Mouse (Mus musculus): ENCODE measurements around the gene Cd101. TPM values are rescaled to one million over a fixed set of nuclear protein-coding genes. Genes with fewer than 3 reads are reported as not detected.

Gene Cd101
- polyA plus RNA-seq, 1 experiment = 0.13 TPM

DNA sequence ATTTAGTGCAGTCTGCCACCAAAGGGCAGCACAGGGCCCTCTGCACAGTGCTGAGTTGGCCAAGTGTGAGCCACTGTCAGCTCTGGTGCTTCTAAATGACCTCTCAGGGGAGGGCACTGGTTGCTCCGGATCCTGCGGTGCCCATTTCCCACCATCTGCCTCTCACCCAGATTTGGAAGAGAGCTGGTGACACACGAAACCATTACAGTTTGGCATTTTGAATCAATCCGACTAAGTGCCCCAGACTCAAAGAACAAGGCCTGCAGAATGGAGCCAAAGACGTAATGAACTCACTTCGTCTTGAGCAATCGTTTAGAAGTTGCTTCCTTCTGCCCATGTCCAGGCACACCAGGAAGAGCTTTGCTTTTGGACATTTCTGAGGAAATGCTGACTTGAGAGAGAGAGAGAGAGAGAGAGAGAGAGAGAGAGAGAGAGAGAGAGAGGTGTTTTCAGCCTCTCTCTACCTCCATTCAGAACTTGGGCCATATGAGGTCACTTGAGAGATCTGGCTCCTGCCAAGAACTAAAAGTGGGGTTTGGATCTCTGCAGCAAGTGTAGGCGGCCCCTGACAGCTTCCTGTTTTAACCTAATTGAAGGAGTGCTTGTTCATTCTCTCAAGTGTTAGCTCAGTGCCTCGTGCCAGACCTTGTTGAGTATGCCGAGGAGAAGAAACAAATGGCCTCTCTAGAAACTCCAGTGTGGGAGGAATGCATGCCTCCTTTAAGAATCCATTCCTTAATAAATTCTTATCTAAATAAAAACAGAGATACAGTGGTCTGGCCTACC lies 31.4 kb downstream of the Cd101 start:
- no peak for TF ChIP-seq CTCF (IDR thresholded peaks at IDR 0.05; ENCODE audit: extremely low read depth, insufficient read depth, low read length)
- TF ChIP-seq POLR2A (IDR thresholded peaks at IDR 0.05; ENCODE audit: extremely low read depth, insufficient read depth, low read length) = no peak
- H3K27ac ChIP-seq (ENCODE audit: insufficient read depth, low read length) = no peak overlapping the region
- H3K4me3 ChIP-seq (ENCODE audit: insufficient read depth, low read length) = no peak overlapping the region
- no peaks in the 10 kb centered on the region for H3K4me1 ChIP-seq (ENCODE audit: control insufficient read depth, insufficient read depth, low read length)

DNA sequence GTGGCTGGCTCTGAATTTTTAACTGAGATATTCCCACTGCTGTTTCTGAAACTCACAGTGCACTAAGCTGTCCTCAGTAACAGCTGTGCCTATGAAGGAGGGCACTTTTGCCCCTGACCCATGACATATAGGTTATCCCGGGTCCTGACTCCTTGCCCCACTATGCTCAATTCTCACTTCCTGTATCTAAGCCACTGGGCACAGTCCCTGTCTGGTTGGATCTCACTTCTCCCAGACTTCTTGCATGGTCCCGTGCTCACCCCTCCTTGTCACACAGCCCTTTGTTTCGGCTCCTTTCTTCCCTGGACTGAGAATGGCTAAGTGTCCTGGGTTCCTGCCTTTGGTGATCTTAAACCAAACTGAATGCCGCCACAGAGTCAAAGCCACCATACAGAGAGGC lies 35.1 kb downstream of the Cd101 start:
- no peak overlapping the region for H3K27ac ChIP-seq (ENCODE audit: insufficient read depth, low read length)
- no peaks in the 10 kb centered on the region for H3K4me1 ChIP-seq (ENCODE audit: control insufficient read depth, insufficient read depth, low read length)
- H3K4me3 ChIP-seq (ENCODE audit: insufficient read depth, low read length) = no peak overlapping the region
- TF ChIP-seq POLR2A (IDR thresholded peaks at IDR 0.05; ENCODE audit: extremely low read depth, insufficient read depth, low read length) = no peak
- TF ChIP-seq CTCF (IDR thresholded peaks at IDR 0.05; ENCODE audit: extremely low read depth, insufficient read depth, low read length) = no peak

DNA sequence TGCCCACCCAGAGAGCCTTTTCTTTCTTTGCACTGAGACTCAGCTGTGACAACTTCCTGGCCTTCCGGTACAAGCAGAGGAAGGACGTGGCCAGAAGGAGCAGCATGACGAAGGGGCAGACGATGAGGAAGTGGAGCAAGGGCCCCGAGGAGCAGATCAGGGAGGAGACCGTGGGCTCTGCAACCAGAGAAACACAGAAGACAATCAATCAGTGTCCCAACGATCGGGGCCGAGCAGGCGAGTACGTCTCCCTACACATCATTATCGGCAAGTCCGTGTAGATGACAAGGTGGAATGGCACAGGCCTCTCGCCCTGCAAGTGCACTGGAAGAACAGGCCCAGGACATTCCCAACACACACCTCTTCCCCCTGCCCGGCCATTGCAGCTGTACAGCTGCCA lies 35.6 kb downstream of the Cd101 start:
- H3K27ac ChIP-seq (ENCODE audit: insufficient read depth, low read length) = no peak overlapping the region
- H3K4me1 ChIP-seq (ENCODE audit: control insufficient read depth, insufficient read depth, low read length) = no peaks in the 10 kb centered on the region
- TF ChIP-seq POLR2A (IDR thresholded peaks at IDR 0.05; ENCODE audit: extremely low read depth, insufficient read depth, low read length) = no peak
- no peak for TF ChIP-seq CTCF (IDR thresholded peaks at IDR 0.05; ENCODE audit: extremely low read depth, insufficient read depth, low read length)
- no peak overlapping the region for H3K4me3 ChIP-seq (ENCODE audit: insufficient read depth, low read length)

DNA sequence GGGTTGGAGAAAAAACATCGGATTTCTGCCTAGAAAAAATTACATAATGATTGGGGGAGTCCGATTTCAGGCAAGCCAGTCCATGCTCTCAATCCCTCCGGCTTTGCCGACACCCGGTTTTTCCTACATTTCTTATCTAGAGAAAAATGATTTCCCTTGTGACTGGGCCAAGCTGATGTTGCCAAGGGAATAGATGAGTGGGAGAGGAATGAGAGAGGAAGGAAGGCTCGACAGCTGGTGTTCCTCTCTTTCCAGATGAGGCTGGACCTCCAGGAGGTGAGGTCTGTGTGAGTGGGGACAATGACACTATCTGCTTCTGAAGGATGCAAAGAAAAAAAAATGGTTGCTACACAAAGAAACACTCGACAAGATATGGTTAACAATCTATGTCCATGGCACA lies 36.2 kb downstream of the Cd101 start:
- H3K4me3 ChIP-seq (ENCODE audit: insufficient read depth, low read length) = no peak overlapping the region

DNA sequence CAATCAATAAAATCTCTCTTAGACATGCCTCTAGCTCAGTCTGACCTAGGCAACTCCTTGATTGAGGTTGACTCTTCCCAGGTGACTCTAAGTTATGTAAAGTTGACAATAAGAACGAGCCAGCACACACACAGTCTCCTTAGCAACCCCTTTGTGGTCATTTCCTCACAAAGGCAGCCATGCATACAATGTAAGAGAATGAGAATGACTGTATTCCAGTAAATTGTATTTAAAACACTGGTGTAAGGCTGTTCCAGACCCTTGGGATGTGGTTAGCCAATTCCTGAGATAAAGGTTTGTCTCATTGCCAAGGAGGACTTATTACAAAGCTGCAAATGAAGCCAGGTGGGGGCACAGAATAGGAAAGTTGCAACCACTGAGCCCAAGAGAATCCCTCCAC lies 39.1 kb downstream of the Cd101 start:
- Histone ChIP-seq H3K4me3 (ENCODE audit: insufficient read depth, low read length) (no peak overlapping the region), H3K27ac (ENCODE audit: insufficient read depth, low read length) (no peak overlapping the region), H3K4me1 (ENCODE audit: control insufficient read depth, insufficient read depth, low read length) (no peaks in the 10 kb centered on the region)
- no peak for TF ChIP-seq CTCF (IDR thresholded peaks at IDR 0.05; ENCODE audit: extremely low read depth, insufficient read depth, low read length)
- no peak for TF ChIP-seq POLR2A (IDR thresholded peaks at IDR 0.05; ENCODE audit: extremely low read depth, insufficient read depth, low read length)

More for the DNA sequence above, 36.2 kb downstream of the Cd101 start:
- H3K27ac ChIP-seq (ENCODE audit: insufficient read depth, low read length) = no peak overlapping the region
- TF ChIP-seq CTCF (IDR thresholded peaks at IDR 0.05; ENCODE audit: extremely low read depth, insufficient read depth, low read length) (no peak), POLR2A (IDR thresholded peaks at IDR 0.05; ENCODE audit: extremely low read depth, insufficient read depth, low read length) (no peak)
- H3K4me1 ChIP-seq (ENCODE audit: control insufficient read depth, insufficient read depth, low read length) = no peaks in the 10 kb centered on the region

DNA sequence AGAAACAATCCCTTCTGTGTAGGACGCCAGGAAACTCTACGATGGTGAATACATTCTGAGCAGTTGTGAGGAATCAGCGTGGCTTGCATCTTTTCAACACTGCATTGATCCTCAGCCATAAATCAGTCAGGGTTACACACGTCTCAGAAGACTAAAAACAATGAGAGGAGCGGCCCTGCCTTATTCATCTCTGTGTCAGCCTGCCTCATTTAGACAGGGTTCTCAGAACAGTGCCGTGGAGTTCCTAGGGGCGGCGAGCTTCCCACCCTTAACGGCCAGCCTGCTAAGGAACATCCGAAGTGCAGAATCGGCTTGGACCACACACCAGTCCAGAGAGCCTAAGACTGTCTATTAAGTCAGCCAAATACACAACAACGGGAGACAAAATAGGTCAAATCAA lies 39.9 kb downstream of the Cd101 start:
- H3K4me3 ChIP-seq (ENCODE audit: insufficient read depth, low read length) = no peak overlapping the region
- no peak for TF ChIP-seq POLR2A (IDR thresholded peaks at IDR 0.05; ENCODE audit: extremely low read depth, insufficient read depth, low read length)
- TF ChIP-seq CTCF (IDR thresholded peaks at IDR 0.05; ENCODE audit: extremely low read depth, insufficient read depth, low read length) = no peak
- no peaks in the 10 kb centered on the region for H3K4me1 ChIP-seq (ENCODE audit: control insufficient read depth, insufficient read depth, low read length)
- H3K27ac ChIP-seq (ENCODE audit: insufficient read depth, low read length) = no peak overlapping the region

DNA sequence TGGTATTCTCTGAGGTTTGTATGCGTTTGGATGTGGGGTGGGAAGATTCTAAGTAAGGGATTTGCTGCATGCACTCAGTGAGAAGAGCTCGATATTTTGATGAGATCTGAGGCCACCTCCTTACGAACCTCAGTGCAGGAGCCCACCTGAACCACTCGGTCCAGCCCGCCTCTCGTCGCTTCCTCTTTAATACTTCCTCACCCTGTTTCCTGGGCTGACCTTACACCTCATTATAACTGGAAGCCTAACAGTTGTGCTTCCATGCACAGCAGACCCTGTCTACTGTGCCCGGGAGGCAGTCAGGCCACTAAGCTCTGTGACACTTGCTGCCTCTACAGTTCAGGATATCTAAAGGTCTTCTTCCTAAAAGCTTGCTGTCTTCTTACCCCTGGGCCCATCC lies 50.1 kb downstream of the Cd101 start:
- no peak for TF ChIP-seq POLR2A (IDR thresholded peaks at IDR 0.05; ENCODE audit: extremely low read depth, insufficient read depth, low read length)

DNA sequence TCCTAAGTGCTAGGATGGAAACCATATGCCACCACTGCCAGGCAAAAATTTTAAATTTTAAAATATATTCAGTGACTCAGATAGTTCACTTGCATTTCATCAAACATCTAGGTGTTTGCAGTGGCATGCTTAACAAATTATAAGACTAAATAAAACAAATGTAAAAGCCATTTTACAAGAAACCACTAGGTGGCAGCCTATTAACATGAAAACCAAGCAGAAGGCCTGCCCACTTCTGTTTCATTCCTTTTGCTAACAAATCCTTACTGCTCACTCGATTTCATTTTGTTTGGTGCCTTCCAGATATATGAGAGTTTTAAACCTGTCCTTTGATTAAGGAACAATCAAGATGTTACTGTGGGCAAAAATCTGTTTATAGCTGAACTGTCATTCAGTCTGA lies 55.5 kb downstream of the Cd101 start:
- Histone ChIP-seq H3K4me3 (ENCODE audit: insufficient read depth, low read length) (no peak overlapping the region), H3K4me1 (ENCODE audit: control insufficient read depth, insufficient read depth, low read length) (no peaks in the 10 kb centered on the region), H3K27ac (ENCODE audit: insufficient read depth, low read length) (no peak overlapping the region)
- TF ChIP-seq CTCF (IDR thresholded peaks at IDR 0.05; ENCODE audit: extremely low read depth, insufficient read depth, low read length) (peak; percentile 21; the same call in 1 of the 2 replicates), POLR2A (IDR thresholded peaks at IDR 0.05; ENCODE audit: extremely low read depth, insufficient read depth, low read length) (no peak)

More for the DNA sequence above, 50.1 kb downstream of the Cd101 start:
- no peak overlapping the region for H3K27ac ChIP-seq (ENCODE audit: insufficient read depth, low read length)
- no peak overlapping the region for H3K4me3 ChIP-seq (ENCODE audit: insufficient read depth, low read length)
- H3K4me1 ChIP-seq (ENCODE audit: control insufficient read depth, insufficient read depth, low read length) = no peaks in the 10 kb centered on the region

DNA sequence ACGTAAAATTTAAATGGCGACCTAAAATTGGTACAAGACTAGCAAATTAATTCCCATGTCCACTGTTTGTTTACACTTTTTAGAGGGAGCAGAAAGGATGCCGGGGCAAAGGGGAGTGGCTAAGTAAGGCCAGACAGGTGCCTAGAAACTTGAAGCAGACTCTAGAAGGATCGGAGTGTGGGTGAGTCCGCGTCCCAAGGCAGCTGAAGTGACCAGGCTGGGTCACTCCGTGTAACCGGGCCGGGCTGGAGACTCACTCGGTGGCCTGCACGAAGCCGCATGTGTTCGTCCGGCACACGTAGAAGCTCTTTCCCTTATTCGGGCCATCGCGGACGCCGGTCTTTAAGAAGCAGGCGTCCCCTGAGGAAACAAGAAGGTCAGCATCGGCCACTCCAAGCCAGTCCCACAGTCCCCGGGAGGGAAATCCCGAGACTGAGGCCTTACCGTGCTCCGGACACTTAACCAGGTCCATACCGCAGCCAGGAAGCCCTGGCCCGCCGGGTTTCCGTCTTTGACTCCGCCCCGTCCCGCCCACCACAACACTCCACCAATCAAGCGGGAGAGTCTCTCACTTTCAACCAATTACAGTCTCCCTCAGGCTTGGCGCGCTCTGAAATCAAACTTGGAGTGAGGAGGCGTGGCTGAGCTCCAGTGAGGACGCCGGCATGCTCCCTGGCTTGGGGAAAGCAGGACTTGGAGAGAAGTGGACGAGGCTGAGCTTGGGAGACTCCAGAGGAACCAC lies 60.0 kb downstream of the Cd101 start, which contains the start of gene Ttf2:
Ttf2 (minus strand) TSS at position 488 of the 742 bp plus-strand sequence.
- TF ChIP-seq CTCF (IDR thresholded peaks at IDR 0.05; ENCODE audit: extremely low read depth, insufficient read depth, low read length) (no peak), POLR2A (IDR thresholded peaks at IDR 0.05; ENCODE audit: extremely low read depth, insufficient read depth, low read length) (no peak)
- H3K4me3 ChIP-seq (ENCODE audit: insufficient read depth, low read length) = peak within 1 kb of the TSS; percentile 46
- no peak within 1 kb of the TSS for H3K27ac ChIP-seq (ENCODE audit: insufficient read depth, low read length)
- no peaks in the 10 kb centered on the region for H3K4me1 ChIP-seq (ENCODE audit: control insufficient read depth, insufficient read depth, low read length)
